In genomic region chr13:42048991-42049773, GRCm38 (mm10) we compare ENCODE assay signal across 8 mouse cellular contexts. TPM values are rescaled to one million over a fixed set of nuclear protein-coding genes. Genes with fewer than 3 reads are reported as not detected.
DNase-seq lines count a peak whose midpoint lies in the region; ATAC-seq and TF ChIP-seq lines count a peak whose summit lies in the region.

No protein-coding gene starts in this region.

- H3K4me1 ChIP-seq in G1E (ENCODE audit: insufficient read depth, low read depth, low read length) = peaks cover 27% of the 10 kb centered on the region
- H3K4me1 ChIP-seq in hindbrain, embryonic 11.5 days (replicated peaks; ENCODE audit: control insufficient read depth, insufficient read depth, low read length) = no peaks in the 10 kb centered on the region

- no peak for ATAC-seq in G1E (ENCODE audit: extremely low read depth, insufficient number of reproducible peaks, low FRiP score, poor library complexity, severe bottlenecking)
- peak; percentile 22 for ATAC-seq in frontal cortex, adult (ENCODE audit: low TSS enrichment)
- ATAC-seq in hindbrain, embryonic 11.5 days (ENCODE audit: low FRiP score) = peak; percentile 15; the same call in 1 of the 2 replicates

- peak overlapping the region; percentile 73 for H3K9ac ChIP-seq in hindbrain, embryonic 11.5 days (ENCODE audit: low read depth, low read length)

- no peaks in the 10 kb centered on the region for H3K9me3 ChIP-seq in G1E (replicated peaks)
- H3K9me3 ChIP-seq in hindbrain, embryonic 11.5 days (ENCODE audit: control insufficient read depth, low read length) = no peaks in the 10 kb centered on the region

- H3K4me3 ChIP-seq in G1E (ENCODE audit: low read depth, low read length) (peak overlapping the region; percentile 82), macrophage (ENCODE audit: inconsistent target) (peak overlapping the region; percentile 62)
- H3K4me3 ChIP-seq in hindbrain, embryonic 11.5 days (ENCODE audit: low read depth, low read length) = peak overlapping the region; percentile 52

- peak; percentile 52 for DNase-seq in G1E (ENCODE audit: low spot score)
- DNase-seq in cerebellum, adult 8-10 months = peak; percentile 43
- DNase-seq in hindbrain, embryonic 11.5 days (ENCODE audit: low spot score) = peak; percentile 78
- peak; percentile 33 to 44 for DNase-seq in layer of hippocampus, postnatal 25 days (ENCODE audit: extremely low spot score in 1 of 2, low spot score in 1 of 2)
- DNase-seq in right cerebral cortex, adult 18-20 months = peak; percentile 61
- peak; percentile 70 for DNase-seq in urinary bladder, adult 2 months (ENCODE audit: low spot score)

- TF ChIP-seq CTCF in G1E (IDR thresholded peaks at IDR 0.05; ENCODE audit: low read depth, low read length) = no peak

- peak overlapping the region; percentile 79 for H3K4me2 ChIP-seq in hindbrain, embryonic 11.5 days (replicated peaks; ENCODE audit: low read depth, low read length)

- peaks cover 9% of the 10 kb centered on the region; the same call in 1 of the 2 replicates for H3K79me2 ChIP-seq in macrophage (ENCODE audit: inconsistent target)

- H3K27me3 ChIP-seq in G1E (ENCODE audit: insufficient read depth, low read length) = peaks cover 25% of the 10 kb centered on the region
- no peaks in the 10 kb centered on the region for H3K27me3 ChIP-seq in hindbrain, embryonic 11.5 days (ENCODE audit: control insufficient read depth, insufficient read depth, low read length)

- 2% methylated on average over 37 of the region's 48 CpGs for WGBS in hindbrain, embryonic 11.5 days
- WGBS in macrophage (ENCODE audit: missing documents) = 1% methylated on average over 35 of the region's 48 CpGs

- H3K36me3 ChIP-seq in G1E (replicated peaks) (no peaks in the 10 kb centered on the region), macrophage (ENCODE audit: inconsistent target) (no peaks in the 10 kb centered on the region)
- H3K36me3 ChIP-seq in hindbrain, embryonic 11.5 days (ENCODE audit: control insufficient read depth, insufficient read depth, low read length) = no peaks in the 10 kb centered on the region

- H3K27ac ChIP-seq in hindbrain, embryonic 11.5 days (ENCODE audit: low read depth, low read length) = peak overlapping the region; percentile 63
- peak overlapping the region; percentile 43 for H3K27ac ChIP-seq in macrophage

RNA-seq across cellular contexts. Expression of gene Hivep1, which starts 2.6 kb away (rescaled TPM):
- total RNA-seq in G1E (2014; fragmentation: Nextera tagmentation) (21.0 and 31.0 TPM in 2 replicates), G1E (2017) (4.5 and 5.6 TPM in 2 replicates)
- polyA plus RNA-seq in G1E (2012) (8.8 and 11.5 TPM in 2 replicates), macrophage (2018) (11.2 to 16.9 TPM (median 13.0 TPM) in 3 replicates)
- 13.4 and 18.4 TPM in 2 replicates for polyA plus RNA-seq in hindbrain, embryonic 11.5 days (2014; fragmentation: Nextera tagmentation; extraction: Ambion mirVana)
- 10 to 100 TPM; 23.3 to 28.0 TPM for total RNA-seq in layer of hippocampus, postnatal 25 days (2021)
- 100 to 1,000 TPM in 7 of 26 experiments, 10 to 100 TPM in 19; 20.1 to 230 (median 35.5) TPM for total RNA-seq in macrophage (2018; cell fraction: chromatin; rRNA removed)
- 10 to 100 TPM; 20.9 to 75.2 (median 29.5) TPM for total RNA-seq in macrophage (2018; cell fraction: cytosol; rRNA removed)
- 100 to 1,000 TPM in 9 of 26 experiments, 10 to 100 TPM in 17; 20.4 to 255 (median 52.8) TPM for total RNA-seq in macrophage (2018; cell fraction: nucleus; rRNA removed)
- 13.5 and 18.0 TPM in 2 replicates for polyA plus RNA-seq in urinary bladder, adult 2 months (2012; rRNA removed)
